In the genomic region with DNA sequence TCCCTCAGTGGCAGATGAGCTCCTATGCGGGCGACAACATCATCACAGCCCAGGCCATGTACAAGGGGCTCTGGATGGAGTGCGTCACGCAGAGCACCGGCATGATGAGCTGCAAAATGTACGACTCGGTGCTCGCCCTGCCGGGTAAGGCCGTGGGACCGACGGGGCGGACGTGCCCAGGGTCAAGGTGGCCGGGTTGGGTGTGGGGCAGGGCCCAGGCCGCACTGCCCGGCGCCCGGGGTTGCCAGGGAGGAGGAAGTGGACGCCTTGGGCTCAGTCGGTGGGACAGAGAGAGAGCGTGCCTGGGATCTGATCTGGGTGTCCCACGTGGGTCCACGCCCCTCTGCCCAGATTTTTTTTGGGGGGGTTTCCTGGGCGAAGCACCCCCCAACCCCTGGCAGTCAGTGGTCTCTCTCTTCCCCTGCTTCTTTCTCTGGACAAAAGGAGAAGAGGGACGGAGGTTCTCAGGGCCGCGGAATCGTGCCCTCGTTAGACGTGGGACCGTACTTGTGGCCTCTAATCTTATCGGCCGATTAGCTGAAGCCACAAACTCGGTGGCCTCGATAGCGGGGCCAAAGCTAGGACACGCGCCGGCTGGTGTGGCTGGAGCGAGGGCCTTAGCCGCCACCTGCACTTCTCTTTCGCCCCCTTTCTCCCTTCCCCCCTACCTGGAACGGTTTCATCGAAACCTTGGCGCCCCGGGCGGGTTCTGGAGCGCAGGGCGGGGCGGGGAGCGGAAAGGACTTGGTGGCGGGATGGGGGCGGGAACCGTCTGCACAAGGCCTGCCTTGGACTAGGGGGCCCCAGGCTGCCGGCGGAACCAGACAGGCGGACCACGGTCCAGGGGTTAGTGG, we compare ENCODE assay signal across 8 mouse cellular contexts. TPM values are rescaled to one million over a fixed set of nuclear protein-coding genes. Genes with fewer than 3 reads are reported as not detected.
DNase-seq lines count a peak whose midpoint lies in the region; ATAC-seq and TF ChIP-seq lines count a peak whose summit lies in the region.

No protein-coding gene starts in this region.

- no peaks in the 10 kb centered on the region for H3K9me3 ChIP-seq in forebrain, embryonic 10.5 days
- H3K9me3 ChIP-seq in intestine, embryonic 14.5 days (ENCODE audit: control insufficient read depth, low read length): no peaks in the 10 kb centered on the region
- no peaks in the 10 kb centered on the region for H3K9me3 ChIP-seq in liver, postnatal 0 days (ENCODE audit: low read length)

- ATAC-seq in intestine, embryonic 14.5 days (replicated peaks; ENCODE audit: low FRiP score, low TSS enrichment, low read depth): peak; percentile 40
- ATAC-seq in liver, postnatal 0 days: peak; percentile 59
- ATAC-seq in neutrophil, adult 5-6 weeks (ENCODE audit: extremely low read depth, insufficient number of reproducible peaks, low FRiP score, poor library complexity, severe bottlenecking): peak; percentile 6; the same call in 1 of the 2 replicates
- ATAC-seq in frontal cortex, adult (ENCODE audit: low TSS enrichment): no peak

- no peak for TF ChIP-seq EP300 in liver, postnatal 0 days (IDR thresholded peaks at IDR 0.05; ENCODE audit: low read depth)

- H3K9ac ChIP-seq in intestine, embryonic 14.5 days (ENCODE audit: low read length): peak overlapping the region; percentile 64
- H3K9ac ChIP-seq in liver, postnatal 0 days (replicated peaks): peak overlapping the region; percentile 34; the same call in 1 of the 2 replicates

- H3K27ac ChIP-seq in forebrain, embryonic 10.5 days: peak overlapping the region; percentile 74
- peak overlapping the region; percentile 92 for H3K27ac ChIP-seq in intestine, embryonic 14.5 days (ENCODE audit: low read depth)
- no peak overlapping the region for H3K27ac ChIP-seq in liver, postnatal 0 days (ENCODE audit: low read depth)

- H3K36me3 ChIP-seq in forebrain, embryonic 10.5 days (replicated peaks): peaks cover 35% of the 10 kb centered on the region
- H3K36me3 ChIP-seq in intestine, embryonic 14.5 days (ENCODE audit: control insufficient read depth, insufficient read depth, low read length): peaks cover 30% of the 10 kb centered on the region
- peaks cover 14% of the 10 kb centered on the region for H3K36me3 ChIP-seq in liver, postnatal 0 days (replicated peaks; ENCODE audit: insufficient read depth, low read length)

- 2% methylated on average over 59 of the region's 59 CpGs for WGBS in forebrain, embryonic 10.5 days
- 2% methylated on average over 56 of the region's 59 CpGs for WGBS in intestine, embryonic 14.5 days
- 3% methylated on average over 57 of the region's 59 CpGs for WGBS in liver, postnatal 0 days (ENCODE audit: insufficient replicate concordance)

- H3K4me3 ChIP-seq in forebrain, embryonic 10.5 days: peak overlapping the region; percentile 48
- H3K4me3 ChIP-seq in intestine, embryonic 14.5 days (ENCODE audit: low read depth, low read length): peak overlapping the region; percentile 46
- peak overlapping the region; percentile 40 for H3K4me3 ChIP-seq in liver, postnatal 0 days (ENCODE audit: low read depth, low read length)

- no peak for TF ChIP-seq CTCF in liver, postnatal 0 days (IDR thresholded peaks at IDR 0.05; ENCODE audit: low read depth)

- H3K4me2 ChIP-seq in intestine, embryonic 14.5 days (ENCODE audit: low read length): peak overlapping the region; percentile 57
- H3K4me2 ChIP-seq in liver, postnatal 0 days (ENCODE audit: low read depth, low read length): peak overlapping the region; percentile 67

- H3K4me1 ChIP-seq in forebrain, embryonic 10.5 days: peaks cover 21% of the 10 kb centered on the region
- H3K4me1 ChIP-seq in intestine, embryonic 14.5 days (replicated peaks; ENCODE audit: control insufficient read depth, insufficient read depth, low read length): peaks cover 5% of the 10 kb centered on the region; the same call in 1 of the 2 replicates
- peaks cover 16% of the 10 kb centered on the region for H3K4me1 ChIP-seq in liver, postnatal 0 days (ENCODE audit: insufficient read depth)

- H3K27me3 ChIP-seq in forebrain, embryonic 10.5 days (ENCODE audit: poor library complexity, severe bottlenecking): peaks cover 72% of the 10 kb centered on the region
- H3K27me3 ChIP-seq in intestine, embryonic 14.5 days (replicated peaks; ENCODE audit: control insufficient read depth, insufficient read depth, low read length): peaks cover 51% of the 10 kb centered on the region
- peaks cover 54% of the 10 kb centered on the region for H3K27me3 ChIP-seq in liver, postnatal 0 days (ENCODE audit: insufficient read depth, low read length)

- peak; percentile 92 for DNase-seq in heart, adult 11 months
- no peak for DNase-seq in heart, adult 8-10 months (ENCODE audit: low spot score)
- peak; percentile 32 for DNase-seq in forebrain, embryonic 10.5 days (ENCODE audit: extremely low spot score, low spot score)
- peak; percentile 82 for DNase-seq in intestine, embryonic 14.5 days (ENCODE audit: low spot score)
- peak; percentile 52 for DNase-seq in liver, postnatal 0 days
- no peak for DNase-seq in natural killer cell, adult 2 months (ENCODE audit: low spot score in 2 of 2)

RNA-seq across cellular contexts. Expression of a gene that starts 1.7 kb away (rescaled TPM):
- 1 to 10 TPM in 1 of 4 experiments, not detected in 3; 1.1 TPM for total RNA-seq in heart, adult 8-10 months (2022)
- polyA plus RNA-seq in forebrain, embryonic 10.5 days (2016; fragmentation: Nextera tagmentation; extraction: Ambion mirVana): 19.7 and 21.9 TPM in 2 replicates
- polyA plus RNA-seq in intestine, embryonic 14.5 days (2014; fragmentation: Nextera tagmentation; extraction: Ambion mirVana): 425 and 461 TPM in 2 replicates
- polyA plus RNA-seq in liver, postnatal 0 days (2015; fragmentation: Nextera tagmentation; extraction: Ambion mirVana): 4.1 and 4.4 TPM in 2 replicates
- 0.47 TPM in 1 of 2 replicates, not detected in the other for total RNA-seq in neutrophil, adult 5-6 weeks (2017)

RNA-seq across cellular contexts. Expression of a gene that starts 14.7 kb away (rescaled TPM):
- total RNA-seq in heart, adult 8-10 months (2022): 100 to 1,000 TPM; 144 to 172 (median 168) TPM
- 21.5 and 23.4 TPM in 2 replicates for polyA plus RNA-seq in forebrain, embryonic 10.5 days (2016; fragmentation: Nextera tagmentation; extraction: Ambion mirVana)
- 28.6 and 29.3 TPM in 2 replicates for polyA plus RNA-seq in intestine, embryonic 14.5 days (2014; fragmentation: Nextera tagmentation; extraction: Ambion mirVana)
- polyA plus RNA-seq in liver, postnatal 0 days (2015; fragmentation: Nextera tagmentation; extraction: Ambion mirVana): 8.4 and 9.7 TPM in 2 replicates
- 31.4 and 42.8 TPM in 2 replicates for total RNA-seq in neutrophil, adult 5-6 weeks (2017)

RNA-seq across cellular contexts. Expression of a gene that starts 16.1 kb away (rescaled TPM):
- 10 to 100 TPM; 41.7 to 57.3 (median 48.1) TPM for total RNA-seq in heart, adult 8-10 months (2022)
- 159 TPM in 2 replicates for polyA plus RNA-seq in forebrain, embryonic 10.5 days (2016; fragmentation: Nextera tagmentation; extraction: Ambion mirVana)
- polyA plus RNA-seq in intestine, embryonic 14.5 days (2014; fragmentation: Nextera tagmentation; extraction: Ambion mirVana): 104 and 119 TPM in 2 replicates
- polyA plus RNA-seq in liver, postnatal 0 days (2015; fragmentation: Nextera tagmentation; extraction: Ambion mirVana): 40.6 and 42.9 TPM in 2 replicates
- 21.6 and 23.2 TPM in 2 replicates for total RNA-seq in neutrophil, adult 5-6 weeks (2017)

RNA-seq across cellular contexts. Expression of a gene that starts 18.2 kb away (rescaled TPM):
- total RNA-seq in heart, adult 8-10 months (2022): 100 to 1,000 TPM; 435 to 503 (median 470) TPM
- 14.2 and 15.7 TPM in 2 replicates for polyA plus RNA-seq in forebrain, embryonic 10.5 days (2016; fragmentation: Nextera tagmentation; extraction: Ambion mirVana)
- 25.8 and 32.2 TPM in 2 replicates for polyA plus RNA-seq in intestine, embryonic 14.5 days (2014; fragmentation: Nextera tagmentation; extraction: Ambion mirVana)
- polyA plus RNA-seq in liver, postnatal 0 days (2015; fragmentation: Nextera tagmentation; extraction: Ambion mirVana): 7.7 and 10.4 TPM in 2 replicates
- total RNA-seq in neutrophil, adult 5-6 weeks (2017): not detected in 2 replicates

RNA-seq across cellular contexts. Expression of a gene that starts 24.7 kb away (rescaled TPM):
- total RNA-seq in heart, adult 8-10 months (2022): 100 to 1,000 TPM; 287 to 342 (median 325) TPM
- 318 and 331 TPM in 2 replicates for polyA plus RNA-seq in forebrain, embryonic 10.5 days (2016; fragmentation: Nextera tagmentation; extraction: Ambion mirVana)
- polyA plus RNA-seq in intestine, embryonic 14.5 days (2014; fragmentation: Nextera tagmentation; extraction: Ambion mirVana): 481 and 495 TPM in 2 replicates
- polyA plus RNA-seq in liver, postnatal 0 days (2015; fragmentation: Nextera tagmentation; extraction: Ambion mirVana): 305 and 324 TPM in 2 replicates
- total RNA-seq in neutrophil, adult 5-6 weeks (2017): 397 and 455 TPM in 2 replicates

Comparison
In these comparisons a context has a peak if more than half of its experiments do, and no peak if none do; other contexts are left out.
1. DNase-seq: peak in heart, adult 11 months (single experiment), forebrain, embryonic 10.5 days (single experiment), intestine, embryonic 14.5 days (single experiment) and liver, postnatal 0 days (single experiment); none in heart, adult 8-10 months (single experiment) and natural killer cell, adult 2 months (0 of 2).
2. RNA of a gene that starts 1.7 kb away (polyA plus RNA-seq): 425 to 461 TPM in intestine, embryonic 14.5 days; 19.7 to 21.9 TPM in forebrain, embryonic 10.5 days and 4.1 to 4.4 TPM in liver, postnatal 0 days; every median in the first group is over 10 times any median in the second.
3. Peak in every context shown above with its lines, with median percentiles within 50 percentile points of each other: H3K4me3 ChIP-seq.